ENCODE assay signal across 15 mouse cellular contexts in the genomic region with DNA sequence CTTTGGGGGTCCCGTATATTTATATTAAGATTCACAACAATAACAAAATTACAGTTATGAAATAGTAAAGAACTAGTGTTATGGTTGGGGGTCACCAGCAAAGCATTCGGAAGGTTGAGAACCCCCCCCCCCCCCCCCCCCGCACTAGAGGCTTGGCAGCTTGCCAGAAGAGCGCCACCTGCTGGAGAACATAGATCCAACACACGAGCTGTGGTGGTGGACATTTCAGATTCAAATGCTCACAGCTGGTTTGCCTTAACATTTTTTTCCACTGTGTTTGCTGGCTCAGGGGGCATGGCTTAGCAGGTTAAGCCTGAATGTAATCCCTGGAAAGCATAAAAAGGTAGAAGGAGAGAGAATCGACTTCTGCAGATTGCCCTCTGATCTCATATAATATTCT.
DNase-seq lines count a peak whose midpoint lies in the region; ATAC-seq lines count a peak whose summit lies in the region.
"Had no signal": no experiment of that assay in that cellular context is flagged by ENCODE, and none has a peak within 500 bp of the region (broad histone marks: within the 10 kb centered on the region; RNA-seq: fewer than 3 reads in every experiment).

No protein-coding gene starts in this region.

- H3K4me1 ChIP-seq in forebrain, embryonic 14.5 days (ENCODE audit: control insufficient read depth, insufficient read depth, low read length) = no peaks in the 10 kb centered on the region
- no peaks in the 10 kb centered on the region for H3K4me1 ChIP-seq in forebrain, embryonic 16.5 days (replicated peaks; ENCODE audit: control insufficient read depth, insufficient read depth, low read length)
- H3K4me1 ChIP-seq: forebrain, embryonic 12.5 days; heart, embryonic 12.5 days; midbrain, embryonic 12.5 days; neural tube, embryonic 15.5 days had no signal

- peak; percentile 39 for DNase-seq in forebrain, embryonic 14.5 days (ENCODE audit: low spot score)
- DNase-seq in kidney, postnatal 4 days = peak; percentile 33
- no peak for DNase-seq in kidney, adult 18-20 months
- peak; percentile 15 for DNase-seq in thymus, postnatal 4 days
- DNase-seq in thymus, postnatal 36 days = no peak
- no peak for DNase-seq in urinary bladder, postnatal 36 days (ENCODE audit: low spot score in 2 of 2)
- DNase-seq in adrenal gland, adult (ENCODE audit: inconsistent age in 2 of 2, low spot score in 1 of 2) = no peak
- DNase-seq: cerebellum, postnatal 36 days; kidney, adult 8-10 months; lung, adult 2 months had no signal

- no peaks in the 10 kb centered on the region for H3K27me3 ChIP-seq in forebrain, embryonic 14.5 days (replicated peaks; ENCODE audit: control insufficient read depth, insufficient read depth, low read length)
- H3K27me3 ChIP-seq in forebrain, embryonic 16.5 days (replicated peaks; ENCODE audit: control insufficient read depth, insufficient read depth, low read length) = no peaks in the 10 kb centered on the region
- H3K27me3 ChIP-seq: heart, embryonic 12.5 days; neural tube, embryonic 15.5 days had no signal

- no peak overlapping the region for H3K4me2 ChIP-seq in forebrain, embryonic 14.5 days (ENCODE audit: low read length)
- H3K4me2 ChIP-seq in forebrain, embryonic 16.5 days (ENCODE audit: low read length) = no peak overlapping the region
- H3K4me2 ChIP-seq: forebrain, embryonic 12.5 days; heart, embryonic 12.5 days; midbrain, embryonic 12.5 days; neural tube, embryonic 15.5 days had no signal

- H3K4me3 ChIP-seq in forebrain, embryonic 14.5 days (ENCODE audit: low read depth, low read length) = no peak overlapping the region
- no peak overlapping the region for H3K4me3 ChIP-seq in forebrain, embryonic 16.5 days (replicated peaks; ENCODE audit: low read length)
- H3K4me3 ChIP-seq: forebrain, embryonic 12.5 days; heart, embryonic 12.5 days; midbrain, embryonic 12.5 days; neural tube, embryonic 15.5 days had no signal

- H3K36me3 ChIP-seq in forebrain, embryonic 14.5 days (ENCODE audit: control insufficient read depth, insufficient read depth, low read length) = no peaks in the 10 kb centered on the region
- no peaks in the 10 kb centered on the region for H3K36me3 ChIP-seq in forebrain, embryonic 16.5 days (ENCODE audit: control insufficient read depth, insufficient read depth)
- H3K36me3 ChIP-seq: forebrain, embryonic 12.5 days; heart, embryonic 12.5 days; midbrain, embryonic 12.5 days; neural tube, embryonic 15.5 days had no signal

- H3K9me3 ChIP-seq in forebrain, embryonic 14.5 days (replicated peaks; ENCODE audit: control insufficient read depth, low read length) = no peaks in the 10 kb centered on the region
- no peaks in the 10 kb centered on the region for H3K9me3 ChIP-seq in forebrain, embryonic 16.5 days (ENCODE audit: control insufficient read depth, low read length)
- H3K9me3 ChIP-seq: forebrain, embryonic 12.5 days; heart, embryonic 12.5 days; midbrain, embryonic 12.5 days; neural tube, embryonic 15.5 days had no signal

- ATAC-seq in forebrain, embryonic 14.5 days = no peak
- ATAC-seq in forebrain, embryonic 16.5 days = no peak

- whole genome bisulfite sequencing in forebrain, embryonic 14.5 days = 53% methylated on average over 5 of the region's 6 CpGs
- WGBS in forebrain, embryonic 16.5 days = 48% methylated on average over 5 of the region's 6 CpGs

- H3K9ac ChIP-seq in forebrain, embryonic 14.5 days (ENCODE audit: low read length) = no peak overlapping the region
- H3K9ac ChIP-seq in forebrain, embryonic 16.5 days (replicated peaks; ENCODE audit: low read depth, low read length) = no peak overlapping the region
- H3K9ac ChIP-seq: forebrain, embryonic 12.5 days; heart, embryonic 12.5 days; midbrain, embryonic 12.5 days; neural tube, embryonic 15.5 days had no signal

- no peak overlapping the region for H3K27ac ChIP-seq in forebrain, embryonic 14.5 days (ENCODE audit: low read depth, low read length)
- no peak overlapping the region for H3K27ac ChIP-seq in forebrain, embryonic 16.5 days (ENCODE audit: low read length)
- H3K27ac ChIP-seq: forebrain, embryonic 12.5 days; midbrain, embryonic 12.5 days; neural tube, embryonic 15.5 days had no signal

Comparison
In these comparisons a context has a peak if more than half of its experiments do, and no peak if none do; other contexts are left out.
1. DNase-seq: peak in forebrain, embryonic 14.5 days (single experiment), kidney, postnatal 4 days (2 of 2) and thymus, postnatal 4 days (single experiment); none in kidney, adult 18-20 months (single experiment), thymus, postnatal 36 days (0 of 2), urinary bladder, postnatal 36 days (0 of 2) and adrenal gland, adult (0 of 2).